Mouse (Mus musculus) kidney, postnatal 36 days (tissue): ENCODE results near the gene Slit1.
A peak's percentile ranks its signal among the peaks of the same experiment; 100 is the strongest.

Experiments used
- DNase-seq, 2 experiments: peaks; one replicate each; pipeline ENCODE4 v3.0.0; 2021 to 2022; ENCODE audit warnings: mixed read lengths in 2 of 2

The Slit1 gene

DNA sequence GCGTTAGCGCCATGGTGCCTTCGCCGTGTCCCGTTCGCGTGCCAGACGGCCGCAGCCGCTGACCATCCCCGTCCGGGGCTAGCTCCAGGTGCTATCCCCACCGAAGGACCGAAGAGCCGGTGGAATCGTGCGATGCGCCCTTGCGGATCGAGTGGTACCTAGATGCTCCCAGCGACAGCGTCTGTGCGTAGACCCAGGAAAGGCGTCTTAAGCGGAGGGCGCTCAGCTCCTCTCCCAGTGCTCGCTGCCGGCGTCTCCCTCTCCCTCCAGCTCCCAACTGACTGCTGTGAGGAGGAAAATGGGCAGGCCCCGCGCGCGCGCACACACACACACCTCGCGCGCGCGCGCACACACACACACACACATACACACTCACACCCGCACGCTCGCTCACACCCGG lies at the start of gene Slit1:
Gene Slit1, minus strand, starts transcription at position 270 of the 400 bp plus-strand sequence.
- DNase-seq, result no peak

DNA sequence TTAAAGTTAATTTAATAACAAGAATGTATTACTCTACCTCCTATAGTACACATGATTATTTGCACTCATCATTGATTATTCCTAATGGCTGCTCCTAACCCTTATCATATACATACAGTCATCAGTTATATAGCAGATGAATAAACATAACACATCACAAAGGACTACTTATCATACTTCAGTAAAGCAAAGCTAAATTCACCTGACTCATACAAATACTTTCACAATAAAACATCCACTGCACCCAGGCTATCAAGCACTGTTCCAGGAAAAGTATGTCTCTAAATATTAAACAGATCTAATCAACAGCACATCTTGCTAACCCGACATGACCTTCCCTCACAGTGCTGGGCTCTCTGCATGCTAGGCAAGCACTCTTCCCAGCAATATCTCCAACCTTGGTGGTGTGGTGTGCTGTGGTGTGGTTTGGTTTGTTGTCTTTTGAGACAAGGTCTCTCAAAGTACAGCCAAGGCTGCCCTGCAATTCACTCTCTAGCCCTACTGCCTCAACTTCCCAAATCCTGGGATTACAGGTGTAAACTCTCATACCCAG lies 49.5 kb upstream of the Slit1 start:
- no peak for DNase-seq

DNA sequence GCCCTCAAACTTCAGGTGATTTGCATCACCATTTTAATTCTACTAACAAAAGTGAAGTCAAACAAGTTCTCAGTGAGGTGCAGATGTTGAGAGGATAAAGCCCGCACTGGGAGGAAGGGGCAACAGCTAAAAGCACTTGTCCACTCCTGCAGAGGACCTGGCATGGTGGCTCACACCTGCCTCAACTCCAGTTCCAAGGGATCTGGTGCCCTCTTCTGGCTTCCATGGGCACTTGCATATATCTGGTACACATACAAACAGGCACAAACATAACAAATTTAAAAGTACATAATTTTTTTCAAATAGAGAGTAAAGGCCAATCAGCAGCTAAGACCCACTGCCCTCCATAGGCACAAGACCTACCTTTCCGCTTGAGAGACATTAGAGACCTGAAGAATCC lies 47.9 kb upstream of the Slit1 start:
- DNase-seq, result no peak

DNA sequence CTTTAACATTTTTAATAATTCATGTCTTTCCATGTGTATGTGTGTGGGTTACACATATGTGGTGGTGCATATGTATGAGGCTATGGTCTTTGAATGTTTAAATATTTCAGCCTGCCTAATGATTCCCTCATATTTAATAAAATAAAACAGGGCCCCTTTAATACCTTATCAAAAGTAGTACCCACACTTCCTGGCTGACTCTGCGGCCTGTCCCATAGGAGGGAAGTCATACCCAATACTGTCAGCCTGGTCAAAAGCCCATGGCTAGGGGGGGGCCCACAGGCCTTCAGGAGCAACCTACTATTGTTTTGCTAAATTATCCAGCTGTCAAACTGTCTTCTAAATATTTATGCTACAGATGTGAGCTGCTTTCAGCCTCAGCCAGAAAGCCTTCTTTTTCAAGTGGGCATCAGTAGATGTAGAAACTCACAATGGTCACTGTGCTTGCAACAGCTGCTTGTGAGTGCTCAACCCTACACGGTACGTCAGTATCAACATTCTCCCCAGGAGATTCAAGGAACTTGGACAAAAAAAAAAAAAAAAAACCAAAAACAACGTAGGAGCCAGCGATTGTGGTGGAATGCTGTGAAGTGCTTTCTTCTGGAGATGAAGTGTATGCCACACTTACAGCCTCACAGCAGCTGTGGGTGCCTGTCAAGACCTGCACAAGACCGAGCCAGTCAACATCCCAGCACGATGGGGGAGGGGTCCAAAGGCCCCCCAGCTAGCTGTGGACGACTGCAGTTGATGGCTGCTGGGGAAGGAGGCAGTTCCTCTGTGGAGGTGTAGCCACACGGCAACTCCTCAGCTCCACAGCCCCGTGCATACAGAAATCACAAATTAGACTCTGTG lies 45.9 kb upstream of the Slit1 start:
- no peak for DNase-seq

DNA sequence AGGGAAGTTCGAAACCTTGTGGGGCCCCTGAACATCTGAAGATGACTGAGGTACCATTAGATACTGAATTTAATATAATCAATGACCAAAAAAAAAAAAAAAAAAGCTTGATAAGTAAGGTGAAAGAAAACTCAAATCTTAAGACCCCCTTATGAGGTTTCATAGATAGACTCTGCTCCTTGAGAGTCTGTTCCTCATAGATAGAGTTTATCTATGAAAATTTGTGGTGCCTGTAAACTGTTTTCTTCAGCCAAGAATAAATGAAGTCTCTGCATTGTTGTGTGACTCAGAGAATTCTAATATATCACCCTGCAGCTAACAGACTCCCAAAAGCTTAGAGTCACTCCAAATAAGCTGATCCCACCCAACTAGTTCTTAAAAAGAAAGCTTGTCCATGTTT lies 43.4 kb upstream of the Slit1 start:
- no peak for DNase-seq

DNA sequence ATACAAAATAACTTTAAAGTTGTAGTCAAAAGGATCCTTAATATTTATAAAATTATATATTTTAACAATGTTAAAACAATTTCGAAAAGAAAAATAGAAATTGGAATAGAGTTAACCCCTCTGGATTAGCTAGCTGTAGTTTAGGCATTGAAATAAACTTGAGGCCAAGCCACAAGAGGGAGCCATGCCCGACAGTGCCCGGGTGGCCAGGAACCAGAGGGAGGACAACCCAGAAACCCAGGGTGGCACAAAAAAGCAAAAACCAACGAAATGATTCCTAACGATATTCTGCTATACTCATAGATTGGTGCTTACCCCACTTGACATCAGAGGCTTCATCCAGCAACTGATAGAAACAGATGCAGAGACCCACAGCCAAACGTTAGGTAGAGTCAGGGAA lies 34.0 kb upstream of the Slit1 start:
- peak in 1 of 2 experiments; percentile 36 for DNase-seq

DNA sequence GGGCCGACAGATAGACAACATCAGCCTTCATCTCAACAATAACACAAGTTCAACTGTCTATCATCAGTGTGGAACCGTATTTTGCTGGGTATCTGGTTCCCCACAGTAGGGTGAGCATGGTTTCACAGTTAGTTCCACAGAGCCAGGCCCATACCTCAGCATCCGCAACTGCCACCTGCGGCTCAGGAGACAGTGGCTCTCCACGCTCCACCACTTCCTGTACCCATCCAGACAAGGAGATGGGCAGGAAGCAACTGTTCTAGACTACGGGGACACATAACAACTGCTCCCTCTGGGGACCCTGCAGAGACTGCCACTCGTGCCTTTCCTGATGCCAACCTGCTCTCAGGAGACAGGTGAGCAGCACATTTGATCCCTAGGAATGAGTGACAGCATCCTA lies 25.2 kb upstream of the Slit1 start:
- no peak for DNase-seq

DNA sequence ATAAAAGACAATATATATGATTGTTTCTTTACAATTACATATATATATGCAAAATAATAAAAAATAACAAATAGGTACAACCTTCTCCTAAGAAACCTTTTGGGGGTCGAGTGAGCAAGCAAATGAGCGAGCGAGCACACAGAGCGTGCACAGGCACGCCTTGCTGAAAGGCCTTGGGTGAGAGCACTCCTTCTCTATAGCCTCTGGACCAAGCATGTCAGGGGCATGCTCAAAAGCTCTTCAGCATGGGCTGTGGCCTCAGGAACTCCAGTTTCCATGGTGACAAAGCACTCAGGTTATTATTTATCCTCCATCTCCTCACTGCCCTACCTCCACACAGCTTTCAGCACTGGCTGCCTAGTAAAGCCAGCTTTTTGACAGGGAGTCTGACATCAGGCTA lies 23.2 kb upstream of the Slit1 start:
- DNase-seq, result no peak

DNA sequence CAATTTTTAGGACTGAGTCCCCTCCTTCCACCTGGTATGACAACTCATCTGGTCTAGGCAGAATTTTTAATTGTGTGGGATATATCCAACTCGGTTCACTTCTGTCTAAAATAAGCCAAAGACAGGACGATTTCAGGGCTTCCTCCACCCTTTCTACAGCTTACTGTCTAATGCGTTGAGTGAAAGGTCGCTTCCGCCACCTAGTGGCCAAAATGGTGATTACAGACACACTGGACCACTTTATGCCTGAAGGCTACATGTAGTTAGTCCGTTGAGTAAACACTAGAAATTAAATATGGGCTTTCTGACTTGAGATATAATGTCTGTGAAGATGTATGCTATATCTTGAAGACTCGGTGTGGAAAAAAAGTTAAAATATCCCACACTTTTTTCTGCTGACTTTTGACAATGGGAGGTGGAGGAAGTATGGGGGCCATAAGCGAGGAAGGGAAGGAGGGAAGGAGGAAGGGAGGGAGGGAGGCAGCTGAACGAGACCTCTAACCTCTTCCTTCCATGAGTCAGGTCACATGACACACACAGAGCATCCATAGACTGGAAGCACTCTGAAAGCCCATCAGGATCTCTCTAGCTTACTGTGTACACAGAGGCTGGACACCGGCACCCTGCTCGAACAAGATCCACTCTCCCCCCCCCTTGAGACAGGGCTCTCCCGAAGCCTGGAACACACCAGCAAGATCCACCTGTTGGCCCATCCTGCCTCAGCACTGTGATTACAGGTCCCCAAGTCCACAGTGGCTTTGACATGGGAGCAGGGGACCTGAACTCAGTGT lies 20.6 kb upstream of the Slit1 start:
- DNase-seq, result peak; percentile 80 to 93

DNA sequence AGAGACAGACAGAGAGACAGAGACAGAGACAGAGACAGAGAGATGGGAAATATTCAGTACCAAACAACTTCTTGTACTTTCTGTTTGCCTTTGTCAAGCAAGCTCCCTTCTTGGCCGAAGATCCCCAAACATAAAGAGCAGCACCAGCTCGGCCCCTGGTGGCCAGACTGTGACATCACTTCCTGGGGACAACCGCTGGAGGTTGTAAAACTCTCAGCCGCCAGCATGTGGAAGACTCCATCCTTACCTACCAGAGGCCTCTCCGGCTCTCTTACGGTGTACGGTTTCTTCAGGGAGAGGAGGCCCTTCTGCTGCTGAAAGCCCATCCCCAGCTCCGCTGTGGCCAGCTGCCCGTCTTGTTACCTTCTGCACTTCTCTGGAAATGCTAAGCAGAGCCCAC lies 18.1 kb upstream of the Slit1 start:
- DNase-seq, result peak in 1 of 2 experiments; percentile 50

DNA sequence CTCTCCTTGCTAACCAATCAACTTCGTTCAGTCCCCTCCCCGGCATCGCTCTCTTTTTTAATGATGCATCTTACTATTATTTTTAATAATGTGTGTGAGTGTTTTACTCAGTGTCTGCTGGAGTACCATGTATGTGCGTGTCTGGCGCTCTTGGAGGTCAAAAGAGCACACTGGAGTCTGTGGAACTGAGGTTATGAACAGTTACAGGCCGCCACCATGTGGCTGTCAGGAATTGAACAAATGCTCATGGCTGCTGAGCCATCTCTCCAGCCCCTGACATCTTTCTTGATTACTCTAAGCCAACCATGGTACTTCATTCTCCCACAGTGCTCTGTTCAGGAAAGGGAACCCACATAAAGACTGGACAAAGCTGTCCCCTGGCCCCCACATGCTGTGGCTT lies 16.3 kb upstream of the Slit1 start:
- no peak for DNase-seq

DNA sequence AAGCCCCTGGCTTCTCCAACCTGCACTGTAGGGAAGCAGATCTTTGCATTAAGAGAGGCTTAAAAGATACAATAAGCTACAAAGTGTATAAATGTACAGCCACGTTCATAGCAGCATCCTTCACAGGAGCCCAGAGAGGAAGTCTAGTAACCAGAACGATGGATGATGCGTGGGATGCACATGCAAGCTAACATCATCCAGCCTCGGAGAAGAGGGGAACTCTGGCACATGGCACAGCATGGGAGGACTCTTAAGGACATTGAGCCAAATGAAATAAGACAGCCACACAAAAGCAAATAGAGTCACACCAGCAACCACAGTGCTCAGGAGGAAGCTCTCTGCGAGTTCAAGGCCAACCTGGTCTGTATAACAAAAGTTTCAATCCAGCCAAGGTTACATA lies 15.8 kb upstream of the Slit1 start:
- no peak for DNase-seq

DNA sequence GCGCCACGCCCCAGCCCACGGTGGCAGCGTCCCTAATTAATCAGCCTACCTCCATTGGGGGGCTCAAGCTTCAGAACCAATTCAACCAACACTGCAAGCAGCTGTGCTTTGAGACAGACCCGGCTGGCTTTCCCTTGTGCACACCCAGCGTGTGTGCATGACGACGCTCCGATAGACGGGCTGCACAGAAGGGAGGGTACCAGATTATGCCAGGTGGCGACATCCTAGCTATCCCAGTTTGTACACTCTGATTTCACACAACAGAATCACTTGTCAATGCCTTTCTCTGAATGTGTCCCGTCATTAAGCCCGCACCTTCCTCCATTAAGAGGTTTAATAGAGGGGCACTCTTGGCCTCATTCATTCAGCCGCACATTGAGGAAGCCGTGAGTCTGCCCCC lies 11.3 kb upstream of the Slit1 start:
- DNase-seq, result no peak

DNA sequence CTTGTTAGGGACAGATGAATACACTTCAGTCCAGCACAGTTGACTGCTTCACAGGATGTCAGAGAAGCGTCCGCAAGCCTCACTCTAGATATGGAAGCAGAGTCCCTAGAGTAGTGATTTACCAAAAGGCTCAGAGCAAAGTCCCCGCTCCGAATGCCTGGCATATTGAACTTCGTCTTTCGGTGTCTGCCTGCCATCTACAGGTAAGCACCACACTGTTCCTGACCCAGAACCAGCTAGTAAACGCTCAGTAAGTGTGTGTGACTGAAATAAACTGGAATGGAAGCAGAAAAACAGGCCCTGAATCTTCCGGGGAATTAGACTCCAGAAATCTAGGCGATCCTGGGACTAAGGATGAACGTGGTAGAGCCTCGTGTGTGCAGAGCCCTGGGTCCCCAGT lies 8.4 kb upstream of the Slit1 start:
- DNase-seq, result no peak

DNA sequence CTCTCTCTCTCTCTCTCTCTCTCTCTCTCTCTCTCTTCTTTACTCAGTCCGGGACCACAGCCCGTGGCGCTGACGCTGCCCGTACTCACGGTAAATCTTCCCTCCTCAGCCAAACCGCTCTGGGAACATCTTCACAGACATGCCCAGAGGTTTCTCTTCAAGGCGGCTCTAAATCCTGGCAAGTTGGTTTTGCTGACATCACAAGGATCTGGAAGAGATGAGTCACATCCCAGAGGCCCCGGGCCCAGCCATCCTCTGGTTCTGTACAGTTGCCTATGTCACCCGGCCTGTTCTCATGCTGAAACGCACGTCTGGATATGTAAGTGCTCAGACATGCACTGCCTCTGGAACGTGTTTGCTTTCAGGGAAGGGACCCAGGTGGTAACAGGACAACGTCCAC lies 4.0 kb upstream of the Slit1 start:
- DNase-seq, result no peak

DNA sequence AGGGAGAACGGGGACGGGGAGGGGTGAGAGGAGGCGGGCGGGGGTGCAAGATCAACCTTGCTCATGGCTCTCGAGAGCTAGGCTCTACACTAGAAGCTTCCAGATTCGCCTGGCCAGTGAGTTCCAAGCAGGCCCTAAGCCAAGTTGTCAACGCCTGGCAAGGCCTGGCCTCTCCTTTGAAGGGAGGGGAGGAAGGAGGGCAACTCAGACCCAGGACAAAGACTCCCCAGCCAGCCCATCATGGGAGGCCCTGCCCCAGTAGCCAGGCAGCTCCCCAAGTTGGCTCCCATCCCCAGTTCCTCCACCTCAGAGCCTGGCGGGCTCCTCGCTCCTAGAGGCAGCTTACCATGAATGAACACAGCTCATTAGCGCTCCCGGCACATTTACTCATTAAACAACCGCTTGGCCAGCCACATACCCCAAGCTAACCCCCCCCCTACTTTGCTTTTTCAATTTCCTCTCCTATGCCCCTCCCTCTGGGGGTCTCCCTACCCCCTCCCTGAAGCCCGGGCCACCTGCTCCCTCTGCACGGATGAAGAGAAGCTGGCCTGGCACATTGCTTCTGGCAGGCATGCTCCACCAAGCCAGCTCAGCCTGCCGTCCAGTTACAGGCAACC lies 2.6 kb upstream of the Slit1 start:
- peak; percentile 33 to 48 for DNase-seq

DNA sequence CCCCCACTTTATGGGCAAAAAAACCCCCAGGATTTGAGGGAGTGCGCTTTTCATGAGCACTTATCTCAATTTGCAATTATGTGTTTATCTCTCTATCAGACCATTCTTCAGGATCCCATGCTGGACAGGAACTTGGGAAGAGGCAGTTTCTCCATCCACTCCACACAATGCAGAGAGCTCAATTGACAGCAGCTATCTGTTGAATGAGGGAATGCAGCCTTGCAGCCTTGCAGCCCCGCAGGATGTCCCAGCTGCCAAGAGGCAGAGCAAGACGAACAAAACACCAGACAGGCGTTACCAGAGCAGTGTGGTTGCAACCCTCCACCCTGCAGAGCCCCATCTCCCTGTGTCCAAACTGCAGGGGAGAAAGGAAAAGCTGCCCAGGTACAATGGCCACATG lies 4.6 kb downstream of the Slit1 start:
- no peak for DNase-seq

DNA sequence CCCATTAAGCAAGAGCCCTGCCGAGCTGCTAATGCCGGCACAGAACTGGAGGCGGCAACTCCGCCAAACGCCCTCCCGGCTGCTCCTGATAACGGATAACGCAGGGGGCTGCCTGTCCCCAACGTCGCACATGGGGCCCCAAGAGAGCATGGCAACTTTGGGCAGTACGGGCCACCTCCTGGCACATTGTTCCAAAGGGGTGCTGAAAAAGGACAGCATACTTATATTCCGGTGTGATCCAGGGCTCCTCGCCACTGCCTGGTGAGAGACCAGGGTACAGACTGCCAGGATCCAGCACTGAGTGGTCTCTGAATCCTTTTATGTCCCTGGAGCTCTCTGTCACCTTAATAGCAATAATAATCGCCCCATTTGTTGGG lies 5.0 kb downstream of the Slit1 start:
- DNase-seq, result no peak

DNA sequence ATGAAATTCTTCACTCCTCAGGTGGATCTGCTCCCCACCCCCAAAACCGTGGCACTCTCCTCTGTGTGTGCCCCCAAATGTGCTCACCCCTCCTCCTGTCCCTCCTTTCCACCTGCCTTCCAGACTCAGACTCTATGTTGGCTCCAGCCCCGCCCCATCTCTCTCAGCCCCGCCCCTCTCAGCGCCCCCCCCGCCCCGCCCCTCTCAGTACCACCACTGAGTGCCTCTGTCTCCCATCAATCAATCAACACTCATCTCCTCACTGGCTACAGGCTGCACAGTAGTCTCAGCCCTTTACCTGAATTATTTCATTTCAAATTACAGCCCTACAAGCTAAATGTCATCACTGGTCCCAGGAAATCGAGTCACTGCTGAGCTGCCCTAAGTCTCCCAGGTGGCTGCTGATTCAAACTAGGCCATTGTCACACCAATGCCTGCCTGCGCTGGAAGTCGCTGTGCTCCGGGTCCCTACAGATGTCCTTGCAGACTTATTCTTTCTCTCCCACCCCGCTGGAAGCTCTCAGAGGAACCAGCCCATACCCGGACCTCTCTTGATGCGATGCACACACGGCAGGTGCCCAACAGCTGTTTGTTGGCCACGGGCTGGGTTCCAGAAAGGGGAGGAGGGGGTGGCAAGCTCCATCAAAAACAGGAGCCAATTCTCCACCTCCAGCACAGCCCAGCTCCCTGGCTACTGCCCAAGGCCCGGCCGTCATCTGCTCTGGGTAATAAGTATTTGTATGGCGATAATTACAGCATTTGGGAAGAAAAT lies 5.6 kb downstream of the Slit1 start:
- DNase-seq, result peak in 1 of 2 experiments; percentile 13

DNA sequence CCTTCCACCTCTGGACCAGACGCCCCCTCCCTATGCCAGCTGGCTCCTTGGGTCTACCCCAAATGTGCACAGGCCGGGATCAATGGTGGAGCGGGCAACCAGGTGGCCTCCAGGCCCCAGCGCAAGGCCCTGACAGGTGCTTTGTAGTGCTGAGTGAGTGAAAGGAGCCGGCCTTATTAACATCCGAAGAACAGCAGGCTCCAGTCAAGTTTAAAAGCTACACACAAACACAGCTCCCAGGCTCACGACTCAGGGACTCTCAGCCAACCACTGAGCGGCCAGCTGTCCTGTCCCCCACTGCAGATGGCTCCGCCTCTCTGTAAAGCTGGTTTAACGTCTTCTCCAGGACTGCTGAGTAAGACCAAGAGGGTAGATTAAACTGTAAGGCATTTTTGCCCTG lies 8.8 kb downstream of the Slit1 start:
- DNase-seq, result no peak

DNA sequence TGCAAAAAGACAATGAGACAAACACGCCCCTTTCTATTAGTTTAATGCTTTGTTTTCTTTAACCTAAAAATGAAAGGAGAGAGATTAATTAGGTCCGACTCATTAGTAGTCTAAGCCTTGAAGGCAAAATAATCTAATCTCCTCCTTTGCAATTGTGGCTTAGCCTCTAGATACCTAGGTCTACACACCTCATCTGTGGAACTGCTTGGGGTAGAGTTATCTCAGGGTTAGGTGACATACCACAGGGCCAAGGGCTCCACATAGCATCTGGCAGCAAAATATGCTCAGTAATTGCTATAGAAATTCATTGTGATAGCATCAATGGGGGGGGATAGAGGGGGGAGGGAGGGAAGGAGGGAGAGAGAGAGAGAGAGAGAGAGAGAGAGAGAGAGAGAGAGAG lies 18.0 kb downstream of the Slit1 start:
- DNase-seq, result no peak

DNA sequence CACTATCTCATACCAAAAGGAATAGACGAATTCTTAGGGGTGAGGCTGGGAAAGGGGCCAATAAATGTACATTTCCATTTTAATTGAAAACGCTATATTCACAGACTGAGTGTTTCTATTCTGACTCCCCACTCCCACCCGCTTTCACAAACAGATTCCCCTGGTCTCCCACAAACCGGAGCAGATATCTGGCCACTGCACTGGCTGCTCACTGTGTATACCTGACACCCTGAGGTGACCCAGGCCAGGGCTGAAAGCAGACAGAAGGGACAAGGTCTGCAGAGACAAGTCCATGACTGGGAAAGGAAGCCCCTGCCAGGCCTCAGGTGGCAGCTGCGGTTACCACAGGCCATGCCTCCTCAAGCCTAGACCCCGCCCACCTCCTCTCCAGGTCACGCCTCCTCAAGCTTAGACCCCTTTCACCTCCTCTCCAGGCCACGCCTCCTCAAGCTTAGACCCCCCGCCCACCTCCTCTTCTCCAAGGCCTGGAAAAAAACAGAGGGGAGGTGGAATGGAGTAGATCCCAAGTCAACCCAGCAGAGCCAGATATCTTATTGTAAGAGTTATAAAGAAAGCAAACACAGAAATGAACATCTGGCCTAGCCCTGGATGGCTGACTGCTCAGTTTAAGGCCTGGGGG lies 18.5 kb downstream of the Slit1 start:
- DNase-seq, result no peak
